Mouse (Mus musculus): ENCODE measurements around the gene Eif3l.

Eif3l gene

GRCm38 (mm10) chr15:79050160-79050845 lies 24.7 kb upstream of the Eif3l start:
- in situ Hi-C loops (cut with MboI, MseI): no loop called here

- in situ Hi-C loops (cut with MboI, MseI): no loop called here
Measured at GRCm38 (mm10) chr15:79050964-79051363, 24.0 kb upstream of the Eif3l start.

- in situ Hi-C loops (cut with MboI, MseI): no loop called here
Measured at GRCm38 (mm10) chr15:79051461-79052360, 23.3 kb upstream of the Eif3l start.

GRCm38 (mm10) chr15:79052366-79052765 lies 22.6 kb upstream of the Eif3l start:
- in situ Hi-C loops (cut with MboI, MseI): no loop called here

GRCm38 (mm10) chr15:79056601-79057000 lies 18.4 kb upstream of the Eif3l start:
- in situ Hi-C loops (cut with MboI, MseI): no loop called here

GRCm38 (mm10) chr15:79057850-79058249 lies 17.1 kb upstream of the Eif3l start:
- in situ Hi-C loops (cut with MboI, MseI): no loop called here

GRCm38 (mm10) chr15:79060887-79061565 lies 14.0 kb upstream of the Eif3l start:
- in situ Hi-C loops (cut with MboI, MseI): no loop called here

- in situ Hi-C loops (cut with MboI, MseI): no loop called here
Measured at GRCm38 (mm10) chr15:79062376-79063159, 12.4 kb upstream of the Eif3l start, which contains the start of gene Ankrd54. Gene Ankrd54 (minus strand): TSS chr15:79062893.

GRCm38 (mm10) chr15:79063160-79063740 lies 11.7 kb upstream of the Eif3l start:
- in situ Hi-C loops (cut with MboI, MseI): no loop called here

- in situ Hi-C loops (cut with MboI, MseI): no loop called here
Measured at GRCm38 (mm10) chr15:79065086-79065770, 9.8 kb upstream of the Eif3l start.

- in situ Hi-C loops (cut with MboI, MseI): no loop called here
Measured at GRCm38 (mm10) chr15:79066276-79066675, 8.7 kb upstream of the Eif3l start.

GRCm38 (mm10) chr15:79067631-79068030 lies 7.3 kb upstream of the Eif3l start:
- in situ Hi-C loops (cut with MboI, MseI): no loop called here

- in situ Hi-C loops (cut with MboI, MseI): no loop called here
Measured at GRCm38 (mm10) chr15:79068416-79068815, 6.6 kb upstream of the Eif3l start.

GRCm38 (mm10) chr15:79071117-79072039 lies 3.6 kb upstream of the Eif3l start:
- in situ Hi-C loops (cut with MboI, MseI): no loop called here

- in situ Hi-C loops (cut with MboI, MseI): no loop called here
Measured at GRCm38 (mm10) chr15:79073752-79074151, 1.2 kb upstream of the Eif3l start.

- in situ Hi-C loops (cut with MboI, MseI): no loop called here
Measured at GRCm38 (mm10) chr15:79074446-79074845, 533 bp upstream of the Eif3l start.

- in situ Hi-C loops (cut with MboI, MseI): no loop called here
Measured at GRCm38 (mm10) chr15:79075658-79076365, 833 bp downstream of the Eif3l start.

GRCm38 (mm10) chr15:79079567-79079966 lies 4.6 kb downstream of the Eif3l start:
- in situ Hi-C loops (cut with MboI, MseI): no loop called here

- in situ Hi-C loops (cut with MboI, MseI): no loop called here
Measured at GRCm38 (mm10) chr15:79092284-79092683, 17.3 kb downstream of the Eif3l start.
